Mouse (Mus musculus) T-helper 1 cell (primary cell): Measurements from ENCODE around the gene Slc7a7.

Experiments used
- in situ Hi-C: fragments of 300-600 bp; cut with MboI, MseI; formaldehyde crosslinking; loops from one replicate; pipeline ENCODE4 v1.15.1; 2025; ENCODE audit warnings: high pct_unique_total_duplicates

The Slc7a7 gene

GRCm38 (mm10) chr14:54328548-54328947 lies 89.0 kb downstream of the Slc7a7 start:
- in situ Hi-C loops, result no loop called here

- in situ Hi-C loops, result loop anchor here (5.0 kb wide), 1 partner anchor 77 kb away; no protein-coding TSS in a partner anchor
These were observed 93.1 kb downstream of the Slc7a7 start for GRCm38 (mm10) chr14:54324486-54324885.

GRCm38 (mm10) chr14:54321556-54322376 lies 95.8 kb downstream of the Slc7a7 start:
- in situ Hi-C loops, result loop anchor here (5.0 kb wide), 1 partner anchor 74 kb away; no protein-coding TSS in a partner anchor
